Mouse (Mus musculus) liver, embryonic 14.5 days (tissue): ENCODE measurements around the gene Dok4. TPM values are rescaled to one million over a fixed set of nuclear protein-coding genes. Genes with fewer than 3 reads are reported as not detected.

Experiments
- ATAC-seq: fragments of 200-750 bp; cut with Nextera tagmentation; 2 replicates; pipeline ENCODE4 v1.8.0; 2017; ENCODE audit warnings: moderate number of reproducible peaks, mild to moderate bottlenecking, moderate library complexity; ENCODE audit not compliant: insufficient read depth
- DNase-seq, 3 experiments: peaks; one replicate each; pipeline ENCODE4 v3.0.0-alpha.2; 2012 to 2013; ENCODE audit warnings: low read depth in 3 of 3, low spot score in 3 of 3
- H3K27ac ChIP-seq: fragments of 300-500 bp; sonication (generic); 2 replicates; pipeline ENCODE4 v1.5.1; 2014; ENCODE audit warnings: moderate library complexity, mild to moderate bottlenecking, control low read depth, inconsistent platforms
- H3K27me3 ChIP-seq: fragments of 300-500 bp; sonication (generic); 2 replicates; pipeline ENCODE4 v1.6.1; 2014; ENCODE audit warnings: mild to moderate bottlenecking, low read length, moderate library complexity; ENCODE audit not compliant: control insufficient read depth, insufficient read depth
- H3K36me3 ChIP-seq: fragments of 300-500 bp; sonication (generic); replicated peaks from 2 replicates; pipeline ENCODE4 v1.6.1; 2014; ENCODE audit warnings: low read depth; ENCODE audit not compliant: control insufficient read depth, insufficient read depth
- H3K4me1 ChIP-seq, 2 experiments: fragments of 200-500 bp in 1 of 2; fragments of 300-500 bp in 1 of 2; sonication (generic) in 1 of 2; replicated peaks; 2 replicates each; pipeline ENCODE4 v1.6.1; 2012 to 2014; ENCODE audit warnings: antibody characterized with exemption in 1 of 2, inconsistent platforms in 1 of 2, low read length in 1 of 2; ENCODE audit not compliant: control insufficient read depth in 2 of 2, insufficient read depth in 2 of 2
- H3K4me2 ChIP-seq: fragments of 300-500 bp; sonication (generic); 2 replicates; pipeline ENCODE4 v1.6.1; 2014; ENCODE audit warnings: low read depth, mild to moderate bottlenecking, control low read depth, moderate library complexity
- H3K4me3 ChIP-seq, 2 experiments: fragments of 200-500 bp in 1 of 2; fragments of 300-500 bp in 1 of 2; sonication (generic) in 1 of 2; 2 replicates each; pipeline ENCODE4 v1.5.1; 2012 to 2014; ENCODE audit warnings: low read depth in 2 of 2, low read length in 2 of 2, mild to moderate bottlenecking in 2 of 2, control low read depth in 1 of 2, inconsistent platforms in 1 of 2, moderate library complexity in 1 of 2; ENCODE audit not compliant: insufficient read depth in 1 of 2
- H3K9ac ChIP-seq: fragments of 300-500 bp; sonication (generic); replicated peaks from 2 replicates; pipeline ENCODE4 v1.6.1; 2014; ENCODE audit warnings: mild to moderate bottlenecking, control low read depth, moderate library complexity
- H3K9me3 ChIP-seq: fragments of 300-500 bp; sonication (generic); 2 replicates; pipeline ENCODE4 v1.6.1; 2016; ENCODE audit warnings: low read length, mixed read lengths; ENCODE audit not compliant: control insufficient read depth
- CTCF ChIP-seq: IDR thresholded peaks from 2 replicates; pipeline ENCODE4 v1.5.1; 2016; ENCODE audit warnings: antibody characterized with exemption, low read depth, control low read depth
- EP300 ChIP-seq: IDR thresholded peaks from 2 replicates; pipeline ENCODE4 v1.6.1; 2016; ENCODE audit warnings: antibody characterized with exemption, low read depth
- WGBS: fragments of 180-500 bp; shearing (Covaris S2); extraction: QIAGEN DNeasy Blood & Tissue Kit; methylation state at CpG from one replicate; pipeline ENCODE4 v1.1.7; 2014; ENCODE audit not compliant: insufficient replicate concordance; 5-methylcytosine and 5-hydroxymethylcytosine counted together
- polyA plus RNA-seq, 2 experiments: library from polyadenylated mRNA; depleted of rRNA in 1 of 2; stranded (reverse) in 1 of 2; unstranded in 1 of 2; fragments of >200 nt; fragmentation: Nextera tagmentation in 1 of 2; extraction: Ambion mirVana in 1 of 2; gene quantifications; 2 replicates each; pipeline versions ENCODE4 v1.2.1 to v1.2.3; 2012 to 2014

The Dok4 gene
- polyA plus RNA-seq, 2 experiments: 7.2 to 11.1 TPM

DNA sequence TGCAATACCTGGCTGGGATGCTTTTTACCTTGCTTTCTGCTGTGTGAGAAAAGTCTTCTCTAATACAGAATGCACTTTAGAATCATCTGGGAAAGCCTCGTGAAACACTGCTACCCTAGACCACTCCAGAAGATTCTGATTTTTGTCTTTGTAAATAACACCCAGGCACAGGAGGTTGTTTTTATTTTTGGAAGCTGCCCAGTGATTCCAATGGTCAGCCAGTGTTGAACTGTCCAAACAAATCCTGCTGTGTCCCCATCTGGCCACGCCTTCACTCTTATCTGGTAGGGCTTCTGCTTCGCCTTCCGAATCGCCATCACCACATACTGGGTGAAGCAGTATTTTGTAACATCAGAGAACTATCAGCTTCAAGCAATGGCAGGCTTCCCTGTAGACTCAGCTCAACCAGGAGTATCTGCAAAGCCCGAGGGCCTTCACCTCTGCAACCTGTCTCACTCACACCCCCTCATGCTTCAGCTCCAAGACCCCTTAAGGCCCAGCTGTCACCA lies 56.4 kb downstream of the Dok4 start:
- Histone ChIP-seq H3K4me2 (no peak overlapping the region), H3K9me3 (no peaks in the 10 kb centered on the region), H3K4me1 (peaks cover 0 to 7% of the 10 kb centered on the region in 2 experiments; a peak in 2 of 4 replicates), H3K4me3 (no peak overlapping the region), H3K36me3 (peaks cover 29% of the 10 kb centered on the region), H3K27me3 (no peaks in the 10 kb centered on the region), H3K9ac (no peak overlapping the region), H3K27ac (no peak overlapping the region)
- TF ChIP-seq EP300 (no peak; the same call in 1 of the 2 replicates), CTCF (no peak)
- no peak for DNase-seq
- peak; percentile 33; the same call in 1 of the 2 replicates for ATAC-seq
- 31% methylated on average over 6 of the region's 6 CpGs for WGBS

DNA sequence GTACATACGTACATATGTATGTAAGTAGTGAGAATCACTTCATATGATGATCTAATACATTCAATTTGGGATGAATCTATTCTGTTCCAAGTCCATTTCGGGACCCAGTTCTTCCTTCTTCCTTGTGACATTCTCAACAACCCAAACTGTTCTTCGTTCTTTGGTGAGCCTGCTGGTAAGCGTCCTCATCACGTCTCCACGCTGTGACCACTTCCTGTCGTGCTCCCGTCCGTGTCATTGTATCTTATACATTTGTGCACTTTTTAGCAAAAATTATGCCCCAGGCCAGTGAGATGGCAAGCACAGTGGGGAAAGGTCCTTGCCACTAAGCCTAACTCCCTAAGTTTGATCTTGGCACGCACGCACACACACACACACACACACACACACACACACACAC lies 58.2 kb downstream of the Dok4 start:
- no peak overlapping the region for H3K4me2 ChIP-seq
- 49% methylated on average over 11 of the region's 11 CpGs for WGBS
- H3K27me3 ChIP-seq: no peaks in the 10 kb centered on the region
- ATAC-seq: no peak
- TF ChIP-seq EP300 (no peak), CTCF (no peak)
- H3K4me1 ChIP-seq: peaks cover 0 to 7% of the 10 kb centered on the region in 2 experiments; a peak in 2 of 4 replicates
- H3K4me3 ChIP-seq: no peak overlapping the region
- no peak for DNase-seq
- H3K9ac ChIP-seq: no peak overlapping the region
- no peaks in the 10 kb centered on the region for H3K9me3 ChIP-seq
- H3K36me3 ChIP-seq: peaks cover 11% of the 10 kb centered on the region
- H3K27ac ChIP-seq: no peak overlapping the region

DNA sequence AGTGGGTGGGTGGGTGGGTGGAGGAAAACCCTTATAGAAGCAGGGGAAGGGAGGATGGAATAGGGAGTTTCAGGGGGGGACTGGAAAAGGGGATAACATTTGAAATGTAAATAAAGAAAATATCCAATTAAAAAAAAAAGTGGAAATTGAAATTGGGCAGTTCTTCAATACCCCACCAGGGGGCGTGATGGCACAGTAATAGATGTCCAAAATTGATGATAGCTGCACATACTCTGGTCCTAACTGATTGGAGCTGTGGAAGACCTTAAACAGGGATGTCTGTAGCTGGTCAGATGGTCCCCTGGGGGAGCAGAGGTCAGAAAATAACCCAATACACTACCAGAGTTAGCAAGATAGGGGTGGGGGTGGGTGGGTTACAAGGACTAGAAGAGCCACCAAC lies 61.6 kb downstream of the Dok4 start:
- Histone ChIP-seq H3K36me3 (no peaks in the 10 kb centered on the region), H3K9me3 (no peaks in the 10 kb centered on the region), H3K27ac (no peak overlapping the region), H3K9ac (no peak overlapping the region), H3K4me3 (no peak overlapping the region), H3K4me1 (no peaks in the 10 kb centered on the region; a peak in 1 of 4 replicates), H3K4me2 (no peak overlapping the region), H3K27me3 (no peaks in the 10 kb centered on the region)
- DNase-seq (no peak), ATAC-seq (no peak)
- peak; percentile 73 for TF ChIP-seq CTCF
- no peak for TF ChIP-seq EP300
- 0% methylated on average over 1 of the region's 1 CpGs for WGBS

Other genes with a start within 250 kb of the Dok4 start
- gene Arl2bp, start 209.7 kb downstream of the Dok4 start, polyA plus RNA-seq (2012; rRNA removed): 18.2 and 18.6 TPM in 2 replicates
- gene Arl2bp, start 209.7 kb downstream of the Dok4 start, polyA plus RNA-seq (2014; fragmentation: Nextera tagmentation; extraction: Ambion mirVana): 11.2 and 12.8 TPM in 2 replicates
- gene Pllp, start 180.1 kb downstream of the Dok4 start, polyA plus RNA-seq (2012; rRNA removed): 0.36 and 0.52 TPM in 2 replicates
- 0.85 TPM in 2 replicates for gene Pllp, start 180.1 kb downstream of the Dok4 start, polyA plus RNA-seq (2014; fragmentation: Nextera tagmentation; extraction: Ambion mirVana)
- gene Ccl22, start 130.7 kb downstream of the Dok4 start, polyA plus RNA-seq (2012; rRNA removed): 0.17 and 0.19 TPM in 2 replicates
- 0.22 and 0.45 TPM in 2 replicates for gene Ccl22, start 130.7 kb downstream of the Dok4 start, polyA plus RNA-seq (2014; fragmentation: Nextera tagmentation; extraction: Ambion mirVana)
- gene Cx3cl1, start 104.3 kb downstream of the Dok4 start, polyA plus RNA-seq (2012; rRNA removed): 0.11 and 0.12 TPM in 2 replicates
- 0.33 and 0.34 TPM in 2 replicates for gene Cx3cl1, start 104.3 kb downstream of the Dok4 start, polyA plus RNA-seq (2014; fragmentation: Nextera tagmentation; extraction: Ambion mirVana)
- gene Ccl17, start 65.9 kb downstream of the Dok4 start, polyA plus RNA-seq (2012; rRNA removed): 0.11 and 0.34 TPM in 2 replicates
- not detected in 2 replicates for gene Ccl17, start 65.9 kb downstream of the Dok4 start, polyA plus RNA-seq (2014; fragmentation: Nextera tagmentation; extraction: Ambion mirVana)
- 38.5 and 39.8 TPM in 2 replicates for gene Coq9, start 38.0 kb downstream of the Dok4 start, polyA plus RNA-seq (2012; rRNA removed)
- gene Coq9, start 38.0 kb downstream of the Dok4 start, polyA plus RNA-seq (2014; fragmentation: Nextera tagmentation; extraction: Ambion mirVana): 44.3 and 48.9 TPM in 2 replicates
- 20.4 and 23.7 TPM in 2 replicates for gene Ciapin1, start 38.0 kb downstream of the Dok4 start, polyA plus RNA-seq (2012; rRNA removed)
- 38.4 and 46.3 TPM in 2 replicates for gene Ciapin1, start 38.0 kb downstream of the Dok4 start, polyA plus RNA-seq (2014; fragmentation: Nextera tagmentation; extraction: Ambion mirVana)
- 51.6 and 54.4 TPM in 2 replicates for gene Polr2c, start 18.9 kb downstream of the Dok4 start, polyA plus RNA-seq (2012; rRNA removed)
- gene Polr2c, start 18.9 kb downstream of the Dok4 start, polyA plus RNA-seq (2014; fragmentation: Nextera tagmentation; extraction: Ambion mirVana): 73.5 and 82.2 TPM in 2 replicates
- 2.2 and 2.6 TPM in 2 replicates for gene Ccdc102a, start 41.8 kb upstream of the Dok4 start, polyA plus RNA-seq (2012; rRNA removed)
- 2.7 and 2.8 TPM in 2 replicates for gene Ccdc102a, start 41.8 kb upstream of the Dok4 start, polyA plus RNA-seq (2014; fragmentation: Nextera tagmentation; extraction: Ambion mirVana)
- 0.45 and 0.54 TPM in 2 replicates for gene Adgrg5, start 47.4 kb upstream of the Dok4 start, polyA plus RNA-seq (2012; rRNA removed)
- 0.14 and 0.67 TPM in 2 replicates for gene Adgrg5, start 47.4 kb upstream of the Dok4 start, polyA plus RNA-seq (2014; fragmentation: Nextera tagmentation; extraction: Ambion mirVana)
- gene Adgrg1, start 98.4 kb upstream of the Dok4 start, polyA plus RNA-seq (2012; rRNA removed): 46.8 and 55.8 TPM in 2 replicates
- 41.1 and 59.5 TPM in 2 replicates for gene Adgrg1, start 98.4 kb upstream of the Dok4 start, polyA plus RNA-seq (2014; fragmentation: Nextera tagmentation; extraction: Ambion mirVana)
- gene Adgrg3, start 141.4 kb upstream of the Dok4 start, polyA plus RNA-seq (2012; rRNA removed): 8.3 and 9.6 TPM in 2 replicates
- gene Adgrg3, start 141.4 kb upstream of the Dok4 start, polyA plus RNA-seq (2014; fragmentation: Nextera tagmentation; extraction: Ambion mirVana): 4.9 and 5.8 TPM in 2 replicates
- 0.19 and 0.21 TPM in 2 replicates for gene Drc7, start 178.8 kb upstream of the Dok4 start, polyA plus RNA-seq (2012; rRNA removed)
- 0.15 and 0.33 TPM in 2 replicates for gene Drc7, start 178.8 kb upstream of the Dok4 start, polyA plus RNA-seq (2014; fragmentation: Nextera tagmentation; extraction: Ambion mirVana)
- 7.4 and 8.4 TPM in 2 replicates for gene Katnb1, start 204.9 kb upstream of the Dok4 start, polyA plus RNA-seq (2012; rRNA removed)
- 8.0 and 10.1 TPM in 2 replicates for gene Katnb1, start 204.9 kb upstream of the Dok4 start, polyA plus RNA-seq (2014; fragmentation: Nextera tagmentation; extraction: Ambion mirVana)